Mouse (Mus musculus) layer of hippocampus, postnatal 14 days (tissue): ENCODE data around the gene Card10. TPM values are rescaled to one million over a fixed set of nuclear protein-coding genes. Genes with fewer than 3 reads are reported as not detected.
A peak's percentile ranks its signal among the peaks of the same experiment; 100 is the strongest.
"Not testable (repeated sequence)": the region's sequence is repeated elsewhere in the genome, so short reads cannot be mapped to it uniquely, and the experiment has no call there.

Source experiments
- DNase-seq, 2 experiments: peaks; one replicate each; pipeline ENCODE4 v3.0.0; 2021 to 2022; ENCODE audit warnings: low spot score in 2 of 2, mixed read lengths in 1 of 2
- long read RNA-seq, 2 experiments: library from polyadenylated mRNA; stranded (forward); transcript quantifications; one replicate each; pipeline ENCODE4 v2.0.0; 2021
- total RNA-seq, 2 experiments: library from RNA; stranded (reverse); gene quantifications; 2 replicates each; pipeline ENCODE4 v1.2.3; 2021

Gene Card10
- 1 to 10 TPM; 4.8 to 4.9 TPM for total RNA-seq
- long read RNA-seq, experiment 1, partial matches to known transcripts: 0 of 1 reads
- long read RNA-seq, experiment 1, other reads (novel, unspliced or antisense): 1 of 1 reads
- long read RNA-seq, experiment 2, full-length matches to known transcripts: 2 of 3 reads
- long read RNA-seq, experiment 2, partial matches to known transcripts: 0 of 3 reads
- long read RNA-seq, experiment 2, other reads (novel, unspliced or antisense): 1 of 3 reads

GRCm38 (mm10) chr15:78802776-78803391 lies at the start of gene Card10:
Gene Card10 (minus strand): TSS chr15:78803042.
- DNase-seq: no peak

- peak; percentile 84 to 92 for DNase-seq
These were observed 48.8 kb upstream of the Card10 start for GRCm38 (mm10) chr15:78851505-78852153.

- DNase-seq: no peak
These were observed 48.1 kb upstream of the Card10 start for GRCm38 (mm10) chr15:78850944-78851343.

GRCm38 (mm10) chr15:78850059-78850824 lies 47.4 kb upstream of the Card10 start:
- DNase-seq: no peak

GRCm38 (mm10) chr15:78849485-78849884 lies 46.6 kb upstream of the Card10 start:
- no peak for DNase-seq

GRCm38 (mm10) chr15:78848467-78848866 lies 45.6 kb upstream of the Card10 start:
- peak; percentile 72 to 75 for DNase-seq

- not testable (repeated sequence) for DNase-seq
These were observed 44.0 kb upstream of the Card10 start for GRCm38 (mm10) chr15:78846805-78847204.

GRCm38 (mm10) chr15:78846352-78846751 lies 43.5 kb upstream of the Card10 start:
- DNase-seq: no peak

- DNase-seq: no peak
These were observed 43.0 kb upstream of the Card10 start for GRCm38 (mm10) chr15:78845867-78846266.

GRCm38 (mm10) chr15:78845321-78845720 lies 42.5 kb upstream of the Card10 start:
- no peak for DNase-seq

- DNase-seq: no peak
These were observed 41.9 kb upstream of the Card10 start for GRCm38 (mm10) chr15:78844791-78845190.

- DNase-seq: no peak
These were observed 41.0 kb upstream of the Card10 start for GRCm38 (mm10) chr15:78843581-78844469.

GRCm38 (mm10) chr15:78842371-78843163 lies 39.7 kb upstream of the Card10 start, which contains the start of gene Cdc42ep1:
Gene Cdc42ep1 (plus strand): TSS chr15:78842624.
- no peak for DNase-seq

- DNase-seq: no peak
These were observed 38.4 kb upstream of the Card10 start for GRCm38 (mm10) chr15:78841161-78841790.

- DNase-seq: no peak
These were observed 37.9 kb upstream of the Card10 start for GRCm38 (mm10) chr15:78840751-78841150.

- no peak for DNase-seq
These were observed 37.4 kb upstream of the Card10 start for GRCm38 (mm10) chr15:78840241-78840640.

GRCm38 (mm10) chr15:78839744-78840143 lies 36.9 kb upstream of the Card10 start:
- no peak for DNase-seq

- no peak for DNase-seq
These were observed 33.3 kb upstream of the Card10 start for GRCm38 (mm10) chr15:78836086-78836621.
